Mouse (Mus musculus) heart, postnatal 0 days (tissue): ENCODE measurements around the gene Nkain4.

Source experiments
- CTCF ChIP-seq: IDR thresholded peaks from 2 replicates; pipeline ENCODE4 v1.5.1; 2016; ENCODE audit warnings: antibody characterized with exemption, control low read depth, low read depth
- EP300 ChIP-seq: IDR thresholded peaks from 2 replicates; pipeline ENCODE4 v1.6.1; 2016; ENCODE audit warnings: antibody characterized with exemption, low read depth

GRCm38 (mm10) chr2:180892841-180893521, 61.5 kb downstream of the Nkain4 start:
- TF ChIP-seq CTCF = no peak
- no peak for TF ChIP-seq EP300
